ENCODE assay signal across 8 mouse cellular contexts in the genomic region with DNA sequence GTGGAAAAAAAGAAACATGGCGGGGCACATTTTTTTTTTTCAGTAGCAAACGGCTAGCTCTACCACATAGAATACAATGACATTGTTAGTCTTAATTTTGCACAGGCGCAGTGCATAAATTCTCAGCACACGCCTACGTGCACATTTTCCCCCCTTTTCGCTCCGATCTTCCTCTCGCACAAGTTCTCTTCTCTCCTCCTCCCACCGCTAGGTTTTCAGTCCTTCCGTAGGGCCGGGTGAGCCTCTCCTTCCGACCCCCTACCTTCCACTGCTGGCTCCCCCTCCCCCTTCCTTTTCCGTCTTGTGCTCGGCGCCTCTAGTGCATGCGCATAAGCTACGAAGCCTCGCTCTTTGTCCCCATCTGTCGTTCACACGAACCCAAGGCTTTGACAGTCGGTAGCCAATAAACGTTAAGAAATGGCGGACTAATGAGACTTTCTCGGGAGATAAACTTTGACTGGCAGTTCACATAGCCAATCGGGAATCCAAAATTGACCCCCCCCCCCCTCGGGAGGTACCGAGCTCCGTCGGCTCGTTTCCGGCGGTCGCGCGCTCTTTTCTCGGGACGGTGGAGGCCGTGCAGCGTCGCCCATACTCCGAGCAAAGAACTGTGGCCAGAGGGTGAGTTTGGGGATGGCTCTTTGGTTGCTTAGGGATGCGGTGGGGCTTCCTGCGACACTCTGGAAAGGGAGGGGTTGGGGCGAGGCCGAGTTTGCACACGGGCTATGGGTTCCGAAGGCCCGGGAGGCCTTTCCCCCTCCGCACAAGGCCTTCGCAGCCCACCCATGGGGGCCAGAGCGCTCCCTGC. TPM values are rescaled to one million over a fixed set of nuclear protein-coding genes. Genes with fewer than 3 reads are reported as not detected.
DNase-seq lines count a peak whose midpoint lies in the region; ATAC-seq lines count a peak whose summit lies in the region.

Gene Nono, plus strand, starts transcription at position 177 of the 808 bp plus-strand sequence.

- H3K9ac ChIP-seq in kidney, embryonic 15.5 days: peak within 1 kb of the TSS; percentile 71

- no peaks in the 10 kb centered on the region for H3K4me1 ChIP-seq in heart, embryonic 10.5 days
- H3K4me1 ChIP-seq in kidney, embryonic 15.5 days: peaks cover 6% of the 10 kb centered on the region; the same call in 1 of the 2 replicates

- 20% methylated on average over 51 of the region's 51 CpGs for WGBS in heart, embryonic 10.5 days
- 18% methylated on average over 46 of the region's 51 CpGs for WGBS in kidney, embryonic 15.5 days

- peaks cover 7% of the 10 kb centered on the region; the same call in 1 of the 2 replicates for H3K27me3 ChIP-seq in heart, embryonic 10.5 days (ENCODE audit: insufficient read depth, poor library complexity, severe bottlenecking)
- peaks cover 7% of the 10 kb centered on the region; the same call in 1 of the 2 replicates for H3K27me3 ChIP-seq in kidney, embryonic 15.5 days

- peak; percentile 75 to 82 for DNase-seq in B cell, adult 2 months
- DNase-seq in brain, adult 2 months (ENCODE audit: low read depth, low spot score): peak; percentile 99
- peak; percentile 96 for DNase-seq in heart, embryonic 10.5 days (ENCODE audit: low spot score)
- DNase-seq in liver: peak; percentile 90
- DNase-seq in spleen, postnatal 4 days (ENCODE audit: low spot score in 2 of 2): peak; percentile 77 to 86

- peak; percentile 97 for ATAC-seq in erythroblast, adult 5-6 weeks (replicated peaks; ENCODE audit: low FRiP score, poor library complexity, severe bottlenecking)
- peak; percentile 97 for ATAC-seq in kidney, embryonic 15.5 days (replicated peaks; ENCODE audit: low FRiP score)
- ATAC-seq in monocyte, adult 5-6 weeks (replicated peaks; ENCODE audit: insufficient number of reproducible peaks, low FRiP score, low TSS enrichment, poor library complexity, severe bottlenecking): peak; percentile 91

- H3K27ac ChIP-seq in heart, embryonic 10.5 days: peak within 1 kb of the TSS; percentile 94
- H3K27ac ChIP-seq in kidney, embryonic 15.5 days: peak within 1 kb of the TSS; percentile 96

- no peaks in the 10 kb centered on the region for H3K9me3 ChIP-seq in heart, embryonic 10.5 days
- no peaks in the 10 kb centered on the region for H3K9me3 ChIP-seq in kidney, embryonic 15.5 days (replicated peaks)

- H3K4me3 ChIP-seq in heart, embryonic 10.5 days: peak within 1 kb of the TSS; percentile 71
- H3K4me3 ChIP-seq in kidney, embryonic 15.5 days (replicated peaks): peak within 1 kb of the TSS; percentile 60

- peaks cover 16% of the 10 kb centered on the region for H3K36me3 ChIP-seq in heart, embryonic 10.5 days
- H3K36me3 ChIP-seq in kidney, embryonic 15.5 days: peaks cover 13% of the 10 kb centered on the region; the same call in 1 of the 2 replicates

- H3K4me2 ChIP-seq in kidney, embryonic 15.5 days: peak within 1 kb of the TSS; percentile 56

RNA-seq across cellular contexts. Expression of gene Nono, which starts in this region (rescaled TPM):
- total RNA-seq in erythroblast, adult 5-6 weeks (2015; ENCODE audit: low replicate concordance): 66.0 and 86.1 TPM in 2 replicates
- total RNA-seq in erythroblast, adult 5-6 weeks (2017; ENCODE audit: low replicate concordance): 111 and 145 TPM in 2 replicates
- 350 and 419 TPM in 2 replicates for polyA plus RNA-seq in heart, embryonic 10.5 days (2016; fragmentation: Nextera tagmentation; extraction: Ambion mirVana)
- 464 and 466 TPM in 2 replicates for polyA plus RNA-seq in kidney, embryonic 15.5 days (2015; fragmentation: Nextera tagmentation; extraction: Ambion mirVana)
- total RNA-seq in monocyte, adult 5-6 weeks (2017): 308 to 348 TPM (median 324 TPM) in 3 replicates

Comparison
In these comparisons a context has a peak if more than half of its experiments do, and no peak if none do; other contexts are left out.
1. Peak in every context shown above with its lines: DNase-seq, ATAC-seq, H3K4me3 ChIP-seq and H3K27ac ChIP-seq.